Mouse (Mus musculus): ENCODE measurements at regions not wholly inside any gene's neighbourhood (a gene's known extent, or its start where the extent isn't known, plus 50 kb on each side); places are given as distances from the start of the nearest gene placed in this dataset.
A peak's percentile ranks its signal among the peaks of the same experiment; 100 is the strongest.

DNA sequence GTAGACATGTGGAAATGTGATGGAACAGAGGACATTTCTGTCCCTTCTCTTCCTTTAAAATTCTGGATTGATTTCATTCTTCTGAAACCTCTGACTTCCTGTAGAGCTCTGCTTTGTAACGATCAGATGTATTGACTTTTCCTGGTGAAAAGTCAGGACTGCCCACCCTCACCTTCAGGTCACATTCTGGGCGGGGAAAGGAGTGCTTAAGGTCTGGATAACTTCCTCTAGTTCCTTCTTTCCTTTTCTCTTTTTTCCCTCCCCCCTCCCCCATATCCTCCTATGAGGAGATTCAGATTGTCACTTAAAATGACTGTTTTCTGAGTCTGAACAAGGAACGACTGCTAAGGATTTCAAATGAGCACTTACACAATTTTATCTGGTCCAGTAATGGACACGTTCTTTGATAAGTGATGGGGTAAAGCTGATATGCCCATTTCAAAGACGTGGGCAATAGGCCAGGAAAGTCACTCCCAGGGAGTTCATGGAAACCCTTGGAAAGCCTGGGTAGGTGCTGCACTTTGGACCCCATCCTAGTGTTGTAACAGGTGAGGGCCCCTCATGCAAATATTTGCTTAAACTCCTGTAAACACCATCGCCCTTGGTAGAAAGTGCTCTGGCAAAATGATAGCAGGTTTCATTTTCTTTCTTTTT, 186.9 kb upstream of the Marcks start:
- no peak for DNase-seq (ENCODE audit: low read depth, low spot score)

DNA sequence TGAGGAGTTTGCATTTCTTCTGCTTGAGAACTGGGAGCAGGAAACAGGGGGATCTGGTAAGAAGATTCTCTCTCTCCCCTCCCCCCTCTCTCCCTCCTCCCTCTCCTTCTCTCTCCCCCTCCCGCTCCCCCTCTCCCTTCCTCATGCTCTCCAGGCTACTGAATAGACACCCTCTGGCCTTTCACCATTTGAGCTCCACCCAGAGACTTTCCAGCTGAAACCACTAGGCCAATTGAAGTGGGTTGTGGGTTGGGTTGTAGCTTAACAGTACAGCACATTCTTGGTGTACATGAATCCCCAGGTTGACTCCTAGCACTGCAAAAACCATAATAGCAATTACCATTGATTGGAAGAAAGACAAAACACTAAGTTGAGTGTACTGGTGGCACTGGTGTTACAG, 185.0 kb upstream of the Marcks start:
- peak; percentile 16 for DNase-seq (ENCODE audit: low read depth, low spot score)

DNA sequence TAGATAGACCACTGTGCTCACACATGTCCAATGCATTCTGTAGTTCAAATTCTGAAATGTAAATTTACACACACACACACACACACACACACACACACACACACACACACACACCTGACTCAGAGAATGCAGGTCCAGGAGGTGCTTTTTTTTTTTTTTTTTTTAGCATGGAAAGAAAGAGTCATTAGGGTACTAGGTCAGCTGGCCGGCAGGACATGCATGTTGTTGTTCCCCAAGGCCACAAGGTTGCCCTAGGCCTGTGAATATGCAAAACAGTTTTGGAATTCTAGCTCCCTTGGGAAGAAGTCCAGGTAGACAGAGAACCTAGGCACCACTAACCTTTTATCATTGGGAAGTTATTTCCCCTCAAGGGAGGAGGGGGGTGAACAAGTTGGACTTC, 184.1 kb upstream of the Marcks start:
- no peak for DNase-seq (ENCODE audit: low read depth, low spot score)

DNA sequence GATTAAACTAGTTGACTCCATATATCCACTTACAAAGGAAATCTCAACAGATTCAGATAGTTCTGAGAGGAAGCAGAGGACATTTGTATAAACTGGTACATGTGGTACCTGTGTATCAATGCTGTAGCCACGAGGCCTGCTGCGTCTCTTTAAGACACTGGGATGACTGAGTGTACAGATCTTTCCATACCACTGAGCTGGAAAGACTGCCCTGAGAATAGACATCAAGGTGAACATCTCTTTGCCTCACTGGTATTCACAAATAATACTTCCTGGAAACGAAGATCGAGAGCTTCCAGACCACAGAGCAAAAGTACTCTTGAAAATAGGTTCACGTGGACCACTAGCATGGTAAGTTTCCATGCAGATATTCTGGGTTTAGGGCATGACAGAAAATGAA, 183.6 kb upstream of the Marcks start:
- DNase-seq (ENCODE audit: low read depth, low spot score): no peak

DNA sequence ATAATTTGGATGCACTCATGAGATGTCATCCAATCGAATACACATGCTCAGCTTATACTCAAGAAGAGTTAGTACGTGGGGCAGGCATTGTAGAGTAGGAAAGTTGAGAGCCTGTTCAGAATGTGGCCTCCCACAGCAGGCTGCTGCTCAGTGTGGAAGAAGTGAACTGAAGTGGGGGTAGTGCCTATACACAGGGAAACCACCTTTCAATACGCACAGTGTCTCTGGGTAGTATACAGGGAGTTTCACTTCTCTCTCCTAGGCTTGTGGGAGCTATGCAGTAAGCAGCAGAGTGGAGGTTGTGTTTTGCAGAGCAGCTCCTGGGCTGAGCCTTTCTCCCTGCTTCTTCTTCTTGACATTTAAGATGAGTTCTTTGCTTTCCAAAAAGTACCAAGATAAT, 182.5 kb upstream of the Marcks start:
- DNase-seq (ENCODE audit: low read depth, low spot score): no peak

GRCm38 (mm10) chr10:37319746-37320430, 181.2 kb upstream of the Marcks start:
- no peak for DNase-seq (ENCODE audit: low read depth, low spot score)

- no peak for DNase-seq (ENCODE audit: low read depth, low spot score)
These were observed 178.0 kb upstream of the Marcks start for GRCm38 (mm10) chr10:37316701-37317100.

DNA sequence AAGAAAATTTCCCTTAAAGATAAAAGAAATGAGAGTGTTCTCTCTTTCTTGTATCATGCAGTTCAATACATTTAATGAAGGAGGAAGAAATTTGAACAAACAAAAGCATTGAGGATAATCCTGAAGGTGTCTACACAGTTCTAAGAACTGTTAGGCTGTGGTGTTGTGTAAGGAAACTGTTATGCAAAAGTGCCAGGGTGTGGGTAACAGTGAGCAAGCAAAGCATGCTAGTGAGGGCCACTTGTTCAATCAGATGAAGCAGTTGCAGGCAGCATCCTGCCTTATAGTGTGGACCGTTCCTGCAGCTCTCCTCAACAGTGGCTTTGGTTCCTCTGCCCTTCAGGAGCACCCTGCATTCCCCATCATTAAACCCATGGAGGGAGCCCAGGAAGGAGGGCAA, 177.1 kb upstream of the Marcks start:
- no peak for DNase-seq (ENCODE audit: low read depth, low spot score)

- no peak for DNase-seq (ENCODE audit: low read depth, low spot score)
These were observed 176.2 kb upstream of the Marcks start for GRCm38 (mm10) chr10:37314746-37315430.

GRCm38 (mm10) chr10:37313461-37313860, 174.7 kb upstream of the Marcks start:
- DNase-seq (ENCODE audit: low read depth, low spot score): no peak

DNA sequence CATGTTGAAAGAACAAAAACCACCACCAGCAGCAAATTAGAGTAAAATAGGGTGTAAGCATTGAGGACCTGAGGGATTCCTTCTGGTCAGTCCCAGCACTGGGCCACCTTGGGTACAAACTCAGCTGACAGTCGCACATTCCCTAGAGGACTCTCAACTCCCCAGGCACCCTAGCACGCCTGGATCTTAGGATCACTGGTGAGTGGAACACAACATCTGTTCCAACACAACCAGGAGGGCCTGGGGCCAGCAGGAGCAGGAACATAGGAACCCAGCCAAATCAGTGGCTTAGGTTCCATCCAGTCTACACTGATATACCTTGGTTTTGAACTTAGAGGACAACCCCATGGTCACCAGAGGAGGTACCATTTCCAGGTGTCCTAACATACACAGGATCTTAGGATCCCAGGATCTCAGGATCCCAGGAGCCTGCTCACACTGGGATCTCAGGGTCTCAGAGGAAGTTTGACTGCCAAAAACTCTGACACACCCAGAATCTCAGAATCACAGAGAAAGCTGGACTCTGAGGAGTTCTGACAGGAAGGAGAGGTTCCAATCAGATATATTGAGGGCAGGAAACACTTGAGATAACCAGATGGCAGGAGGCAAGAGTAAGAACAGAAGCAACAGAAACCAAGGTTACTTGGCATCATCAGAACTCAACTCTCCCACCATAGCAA, 171.7 kb upstream of the Marcks start:
- DNase-seq (ENCODE audit: low read depth, low spot score): no peak

DNA sequence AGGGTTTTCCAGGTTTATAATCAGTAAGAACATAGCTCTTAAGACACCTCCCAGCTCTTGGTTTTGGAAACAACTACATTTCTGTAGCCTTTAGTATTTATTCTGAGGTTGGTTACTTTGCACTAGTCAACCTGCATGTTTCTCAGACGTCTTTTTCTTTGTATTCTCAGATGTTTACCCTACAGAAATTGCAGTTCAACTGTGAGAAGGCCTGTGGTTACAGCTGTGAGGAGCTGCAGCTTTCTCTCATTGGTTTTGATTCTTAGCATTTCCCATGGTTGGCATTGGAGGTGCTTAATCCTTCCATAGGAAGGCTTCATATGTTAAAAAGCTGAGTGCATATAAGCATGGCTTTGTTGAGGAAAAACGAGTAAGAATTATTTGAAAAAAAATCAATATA, 165.9 kb upstream of the Marcks start:
- no peak for DNase-seq (ENCODE audit: low read depth, low spot score)

- DNase-seq (ENCODE audit: low read depth, low spot score): no peak
These were observed 161.6 kb upstream of the Marcks start for GRCm38 (mm10) chr10:37300181-37300889.

- DNase-seq (ENCODE audit: low read depth, low spot score): no peak
These were observed 160.1 kb upstream of the Marcks start for GRCm38 (mm10) chr10:37298689-37299421.

GRCm38 (mm10) chr10:37294231-37294630, 155.5 kb upstream of the Marcks start:
- no peak for DNase-seq (ENCODE audit: low read depth, low spot score)

GRCm38 (mm10) chr10:37293292-37293691, 154.6 kb upstream of the Marcks start:
- DNase-seq (ENCODE audit: low read depth, low spot score): no peak

DNA sequence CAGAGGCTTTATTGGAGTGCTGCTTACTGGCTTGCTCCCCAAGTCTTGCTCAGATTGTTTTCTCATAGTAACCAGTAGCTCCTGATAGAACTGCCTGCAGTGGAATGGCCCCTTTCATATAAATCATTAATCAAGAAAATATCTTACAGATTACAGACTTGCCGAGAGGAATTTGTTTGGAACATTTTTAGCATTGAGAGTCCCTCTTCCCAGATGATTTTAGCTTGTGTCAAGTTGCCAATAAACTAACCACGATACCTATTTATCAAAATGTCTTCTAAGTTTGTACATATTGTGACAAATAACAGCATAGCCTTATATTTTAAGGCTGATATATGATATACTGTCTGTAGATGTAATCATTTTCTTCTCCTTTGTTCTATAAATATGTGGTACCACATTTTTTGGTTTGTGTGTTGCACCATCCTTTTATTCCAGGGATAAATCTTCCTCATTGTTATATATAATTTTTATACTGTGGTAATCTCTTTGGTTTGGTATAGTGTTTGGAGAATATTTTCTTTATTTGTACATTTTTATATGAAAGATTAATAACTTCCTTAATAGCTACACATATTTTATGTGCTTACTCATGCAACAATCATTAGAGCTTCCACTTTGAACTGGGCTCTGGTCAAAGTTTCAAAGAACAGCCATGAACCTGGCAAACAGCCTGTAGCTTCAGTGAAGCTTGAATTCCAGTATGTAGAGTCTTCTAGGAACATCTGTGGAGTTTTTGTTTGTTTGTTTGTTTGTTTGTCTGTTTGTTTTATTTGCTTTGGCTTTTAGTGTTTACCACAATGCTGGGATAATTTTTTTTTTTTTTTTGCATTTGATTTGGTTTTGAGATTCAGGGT, 153.1 kb upstream of the Marcks start:
- no peak for DNase-seq (ENCODE audit: low read depth, low spot score)

- DNase-seq (ENCODE audit: low read depth, low spot score): no peak
These were observed 151.4 kb upstream of the Marcks start for GRCm38 (mm10) chr10:37289964-37290704.

- DNase-seq (ENCODE audit: low read depth, low spot score): no peak
These were observed 147.6 kb upstream of the Marcks start for GRCm38 (mm10) chr10:37286305-37286704.
